Mouse (Mus musculus) lung, postnatal 0 days (tissue): ENCODE data around the gene Mx1.

ENCODE experiments used
- CTCF ChIP-seq: IDR thresholded peaks from 2 replicates; pipeline ENCODE4 v1.5.1; 2016; ENCODE audit warnings: antibody characterized with exemption, mild to moderate bottlenecking
- EP300 ChIP-seq: IDR thresholded peaks from 2 replicates; pipeline ENCODE4 v1.6.1; 2016; ENCODE audit warnings: antibody characterized with exemption, mild to moderate bottlenecking, control low read depth

GRCm38 (mm10) chr16:97418749-97419453, 43.8 kb downstream of the Mx1 start:
- TF ChIP-seq CTCF (no peak), EP300 (no peak)
